8 mouse cellular contexts compared by ENCODE assay signal in the genomic region with DNA sequence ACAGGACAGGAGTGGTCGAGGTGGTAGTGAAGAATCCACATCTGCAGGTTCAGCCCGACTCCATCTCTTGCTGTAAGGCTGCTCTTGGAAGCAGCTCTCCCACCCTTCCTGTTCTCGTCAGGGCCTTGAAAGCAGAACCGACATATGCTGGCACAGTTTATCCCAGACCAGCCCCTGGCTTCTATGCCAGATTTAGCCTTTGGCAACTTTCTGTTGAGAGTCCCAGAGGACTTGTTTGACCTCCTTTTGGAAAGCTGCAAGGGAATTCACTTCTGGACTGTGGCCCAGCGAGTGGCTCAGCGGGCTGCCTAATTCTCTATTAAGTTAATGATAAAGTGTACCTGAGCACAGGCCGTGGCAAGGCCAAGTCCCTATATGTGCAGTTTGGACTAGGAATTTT. TPM values are rescaled to one million over a fixed set of nuclear protein-coding genes. Genes with fewer than 3 reads are reported as not detected.
DNase-seq lines count a peak whose midpoint lies in the region; ATAC-seq and TF ChIP-seq lines count a peak whose summit lies in the region.

No protein-coding gene starts in this region.

- no peaks in the 10 kb centered on the region for H3K9me3 ChIP-seq in limb, embryonic 14.5 days (ENCODE audit: control insufficient read depth, low read length)
- no peaks in the 10 kb centered on the region for H3K9me3 ChIP-seq in limb, embryonic 10.5 days (replicated peaks)
- H3K9me3 ChIP-seq in midbrain, embryonic 15.5 days: no peaks in the 10 kb centered on the region

- intact Hi-C loops in heart, postnatal 25 days (cut with DNase I): loop anchor here (5.0 kb wide), 1 partner anchor 102 kb away; no protein-coding TSS in a partner anchor

- DNase-seq in limb, embryonic 14.5 days (ENCODE audit: low spot score): peak; percentile 35
- no peak for DNase-seq in limb, embryonic 10.5 days (ENCODE audit: low spot score)
- DNase-seq in cerebellum, adult 9-10 months: peak; percentile 42
- peak; percentile 51 for DNase-seq in heart, postnatal 25 days (ENCODE audit: low spot score)
- peak; percentile 32 for DNase-seq in ovary, postnatal 36 days (ENCODE audit: low spot score)
- DNase-seq in thymus, postnatal 0 days (ENCODE audit: low spot score): no peak
- no peak for DNase-seq in layer of hippocampus, adult 9-11 months

- TF ChIP-seq POLR2A in limb, embryonic 14.5 days (IDR thresholded peaks at IDR 0.05; ENCODE audit: borderline replicate concordance, extremely low read depth, insufficient read depth, insufficient read length): no peak

- no peak overlapping the region for H3K9ac ChIP-seq in limb, embryonic 14.5 days (ENCODE audit: low read depth, low read length, severe bottlenecking)
- no peak overlapping the region for H3K9ac ChIP-seq in midbrain, embryonic 15.5 days

- H3K36me3 ChIP-seq in limb, embryonic 14.5 days (ENCODE audit: control insufficient read depth, insufficient read depth, low read length): no peaks in the 10 kb centered on the region
- no peaks in the 10 kb centered on the region for H3K36me3 ChIP-seq in limb, embryonic 10.5 days
- H3K36me3 ChIP-seq in midbrain, embryonic 15.5 days (replicated peaks): no peaks in the 10 kb centered on the region

- H3K4me3 ChIP-seq in limb, embryonic 14.5 days (replicated peaks; ENCODE audit: low read length): no peak overlapping the region
- H3K4me3 ChIP-seq in limb, embryonic 10.5 days: no peak overlapping the region
- H3K4me3 ChIP-seq in midbrain, embryonic 15.5 days: no peak overlapping the region

- no peak overlapping the region for H3K27ac ChIP-seq in limb, embryonic 14.5 days (replicated peaks; ENCODE audit: low read depth, low read length)
- H3K27ac ChIP-seq in limb, embryonic 10.5 days: no peak overlapping the region
- H3K27ac ChIP-seq in midbrain, embryonic 15.5 days: no peak overlapping the region

- H3K4me2 ChIP-seq in limb, embryonic 14.5 days (replicated peaks; ENCODE audit: low read depth, low read length, severe bottlenecking): no peak overlapping the region
- no peak overlapping the region for H3K4me2 ChIP-seq in midbrain, embryonic 15.5 days

- 33% methylated on average over 7 of the region's 7 CpGs for WGBS in limb, embryonic 14.5 days
- WGBS in limb, embryonic 10.5 days: 70% methylated on average over 7 of the region's 7 CpGs
- 57% methylated on average over 7 of the region's 7 CpGs for WGBS in midbrain, embryonic 15.5 days

- ATAC-seq in limb, embryonic 14.5 days (ENCODE audit: low FRiP score, low read depth): no peak
- no peak for ATAC-seq in midbrain, embryonic 15.5 days (replicated peaks)

- no peaks in the 10 kb centered on the region for H3K27me3 ChIP-seq in limb, embryonic 14.5 days (ENCODE audit: control insufficient read depth, insufficient read depth, low read length)
- no peaks in the 10 kb centered on the region for H3K27me3 ChIP-seq in limb, embryonic 10.5 days (ENCODE audit: low read depth, poor library complexity, severe bottlenecking)
- H3K27me3 ChIP-seq in midbrain, embryonic 15.5 days (replicated peaks): no peaks in the 10 kb centered on the region

- no peaks in the 10 kb centered on the region for H3K4me1 ChIP-seq in limb, embryonic 14.5 days (ENCODE audit: control insufficient read depth, insufficient read depth, low read length)
- H3K4me1 ChIP-seq in limb, embryonic 10.5 days: no peaks in the 10 kb centered on the region
- H3K4me1 ChIP-seq in midbrain, embryonic 15.5 days: no peaks in the 10 kb centered on the region

RNA-seq across cellular contexts. Expression of a gene that starts 15.5 kb away (rescaled TPM):
- polyA plus RNA-seq in limb, embryonic 14.5 days (2012; rRNA removed): 11.2 and 13.8 TPM in 2 replicates
- polyA plus RNA-seq in limb, embryonic 14.5 days (2014; fragmentation: Nextera tagmentation; extraction: Ambion mirVana): 13.0 and 13.2 TPM in 2 replicates
- polyA plus RNA-seq in limb, embryonic 10.5 days (2016; fragmentation: Nextera tagmentation; extraction: Ambion mirVana): 3.9 and 4.3 TPM in 2 replicates
- total RNA-seq in heart, postnatal 25 days (2021): 10 to 100 TPM; 11.7 to 14.5 TPM
- polyA plus RNA-seq in thymus, postnatal 0 days (2015; fragmentation: Nextera tagmentation; extraction: Ambion mirVana): 0.96 and 1.1 TPM in 2 replicates
- polyA plus RNA-seq in midbrain, embryonic 15.5 days (2015; fragmentation: Nextera tagmentation; extraction: Ambion mirVana): 45.4 and 52.8 TPM in 2 replicates

Comparison
In these comparisons a context has a peak if more than half of its experiments do, and no peak if none do; other contexts are left out.
1. DNase-seq: peak in limb, embryonic 14.5 days (single experiment), cerebellum, adult 9-10 months (single experiment), heart, postnatal 25 days (single experiment) and ovary, postnatal 36 days (single experiment); none in limb, embryonic 10.5 days (single experiment), thymus, postnatal 0 days (single experiment) and layer of hippocampus, adult 9-11 months (single experiment).